Mouse (Mus musculus) thymus, postnatal 25 days (tissue): ENCODE measurements around the gene Tmem189.
"Not testable (repeated sequence)": the region's sequence is repeated elsewhere in the genome, so short reads cannot be mapped to it uniquely, and the experiment has no call there.

Experiments used
- DNase-seq: peaks from one replicate; pipeline ENCODE4 v3.0.0; 2022

The Tmem189 gene

GRCm38 (mm10) chr2:167617034-167617433, 72.6 kb downstream of the Tmem189 start:
- DNase-seq = no peak

GRCm38 (mm10) chr2:167613335-167613734, 76.3 kb downstream of the Tmem189 start:
- not testable (repeated sequence) for DNase-seq

GRCm38 (mm10) chr2:167612122-167612521, 77.5 kb downstream of the Tmem189 start:
- no peak for DNase-seq

- no peak for DNase-seq
These were observed 78.3 kb downstream of the Tmem189 start for GRCm38 (mm10) chr2:167611287-167611686.

GRCm38 (mm10) chr2:167606745-167607123, 82.9 kb downstream of the Tmem189 start:
- DNase-seq = no peak

- no peak for DNase-seq
These were observed 83.5 kb downstream of the Tmem189 start for GRCm38 (mm10) chr2:167605817-167606744.

GRCm38 (mm10) chr2:167605178-167605794, 84.3 kb downstream of the Tmem189 start:
- peak; percentile 87 for DNase-seq

- DNase-seq = no peak
These were observed 86.6 kb downstream of the Tmem189 start for GRCm38 (mm10) chr2:167602978-167603377.

GRCm38 (mm10) chr2:167602364-167602763, 87.3 kb downstream of the Tmem189 start:
- no peak for DNase-seq

- no peak for DNase-seq
These were observed 89.1 kb downstream of the Tmem189 start for GRCm38 (mm10) chr2:167600481-167600995.

- no peak for DNase-seq
These were observed 89.7 kb downstream of the Tmem189 start for GRCm38 (mm10) chr2:167599917-167600316.

- no peak for DNase-seq
These were observed 90.4 kb downstream of the Tmem189 start for GRCm38 (mm10) chr2:167599195-167599594.

- DNase-seq = no peak
These were observed 92.0 kb downstream of the Tmem189 start for GRCm38 (mm10) chr2:167597492-167598186.

GRCm38 (mm10) chr2:167596726-167597491, 92.7 kb downstream of the Tmem189 start:
- no peak for DNase-seq

- no peak for DNase-seq
These were observed 93.4 kb downstream of the Tmem189 start for GRCm38 (mm10) chr2:167596262-167596661.

GRCm38 (mm10) chr2:167595761-167596171, 93.9 kb downstream of the Tmem189 start:
- no peak for DNase-seq

- no peak for DNase-seq
These were observed 95.1 kb downstream of the Tmem189 start for GRCm38 (mm10) chr2:167594444-167594934.

GRCm38 (mm10) chr2:167593551-167594250, 95.9 kb downstream of the Tmem189 start:
- DNase-seq = no peak
